In genomic region chr11:32564629-32565028, GRCm38 (mm10) we compare ENCODE assay signal across 14 mouse cellular contexts. TPM values are rescaled to one million over a fixed set of nuclear protein-coding genes. Genes with fewer than 3 reads are reported as not detected.
DNase-seq lines count a peak whose midpoint lies in the region; ATAC-seq lines count a peak whose summit lies in the region.
"Had no signal": no experiment of that assay in that cellular context is flagged by ENCODE, and none has a peak within 500 bp of the region (broad histone marks: within the 10 kb centered on the region; RNA-seq: fewer than 3 reads in every experiment).

No protein-coding gene starts in this region.

- WGBS in forebrain, embryonic 10.5 days: 73% methylated on average over 4 of the region's 4 CpGs
- 64% methylated on average over 4 of the region's 4 CpGs for WGBS in forebrain, embryonic 11.5 days
- 68% methylated on average over 4 of the region's 4 CpGs for WGBS in limb, embryonic 10.5 days
- 52% methylated on average over 4 of the region's 4 CpGs for WGBS in stomach, embryonic 16.5 days
- 74% methylated on average over 4 of the region's 4 CpGs for WGBS in midbrain, embryonic 11.5 days

- H3K36me3 ChIP-seq in forebrain, embryonic 10.5 days (replicated peaks): no peaks in the 10 kb centered on the region
- no peaks in the 10 kb centered on the region for H3K36me3 ChIP-seq in forebrain, embryonic 11.5 days (ENCODE audit: control insufficient read depth, insufficient read depth, low read length)
- peaks cover 94% of the 10 kb centered on the region for H3K36me3 ChIP-seq in megakaryocyte, embryonic 14.5 days (replicated peaks; ENCODE audit: low read length)
- no peaks in the 10 kb centered on the region for H3K36me3 ChIP-seq in limb, embryonic 10.5 days
- H3K36me3 ChIP-seq in stomach, embryonic 16.5 days (ENCODE audit: control insufficient read depth, insufficient read depth, low read length): no peaks in the 10 kb centered on the region
- H3K36me3 ChIP-seq in midbrain, embryonic 11.5 days (ENCODE audit: control insufficient read depth, insufficient read depth, low read length): no peaks in the 10 kb centered on the region
- H3K36me3 ChIP-seq: embryonic facial prominence, embryonic 13.5 days had no signal

- peaks cover 54% of the 10 kb centered on the region for H3K4me1 ChIP-seq in forebrain, embryonic 10.5 days
- H3K4me1 ChIP-seq in forebrain, embryonic 11.5 days (replicated peaks; ENCODE audit: control insufficient read depth, insufficient read depth, low read length): no peaks in the 10 kb centered on the region
- H3K4me1 ChIP-seq in megakaryocyte, embryonic 14.5 days: peaks cover 99% of the 10 kb centered on the region
- peaks cover 20% of the 10 kb centered on the region for H3K4me1 ChIP-seq in limb, embryonic 10.5 days
- peaks cover 15% of the 10 kb centered on the region for H3K4me1 ChIP-seq in stomach, embryonic 16.5 days (ENCODE audit: control insufficient read depth, insufficient read depth, low read length)
- peaks cover 3% of the 10 kb centered on the region; the same call in 1 of the 2 replicates for H3K4me1 ChIP-seq in midbrain, embryonic 11.5 days (ENCODE audit: control insufficient read depth, insufficient read depth, low read length)

- H3K4me2 ChIP-seq in forebrain, embryonic 11.5 days (ENCODE audit: low read depth, low read length, severe bottlenecking): no peak overlapping the region
- no peak overlapping the region for H3K4me2 ChIP-seq in stomach, embryonic 16.5 days (ENCODE audit: low read depth, low read length)
- H3K4me2 ChIP-seq in midbrain, embryonic 11.5 days: no peak overlapping the region
- H3K4me2 ChIP-seq: embryonic facial prominence, embryonic 13.5 days had no signal

- no peaks in the 10 kb centered on the region for H3K9me3 ChIP-seq in forebrain, embryonic 10.5 days
- no peaks in the 10 kb centered on the region for H3K9me3 ChIP-seq in forebrain, embryonic 11.5 days (ENCODE audit: control insufficient read depth, low read length)
- no peaks in the 10 kb centered on the region for H3K9me3 ChIP-seq in megakaryocyte, embryonic 14.5 days
- no peaks in the 10 kb centered on the region for H3K9me3 ChIP-seq in limb, embryonic 10.5 days (replicated peaks)
- H3K9me3 ChIP-seq in stomach, embryonic 16.5 days (replicated peaks; ENCODE audit: control insufficient read depth, low read length): no peaks in the 10 kb centered on the region
- no peaks in the 10 kb centered on the region for H3K9me3 ChIP-seq in midbrain, embryonic 11.5 days (ENCODE audit: control insufficient read depth, low read length)
- H3K9me3 ChIP-seq: embryonic facial prominence, embryonic 13.5 days had no signal

- ATAC-seq in forebrain, embryonic 11.5 days (replicated peaks; ENCODE audit: low FRiP score): no peak
- no peak for ATAC-seq in megakaryocyte, adult 5-6 weeks (ENCODE audit: poor library complexity, severe bottlenecking)
- ATAC-seq in stomach, embryonic 16.5 days (ENCODE audit: insufficient read depth, low FRiP score): no peak
- ATAC-seq in midbrain, embryonic 11.5 days (ENCODE audit: low FRiP score): no peak
- ATAC-seq: Patski had no signal

- no peak overlapping the region for H3K9ac ChIP-seq in forebrain, embryonic 11.5 days (ENCODE audit: low read length)
- no peak overlapping the region for H3K9ac ChIP-seq in stomach, embryonic 16.5 days (ENCODE audit: low read length)
- H3K9ac ChIP-seq in midbrain, embryonic 11.5 days (ENCODE audit: low read length): no peak overlapping the region
- H3K9ac ChIP-seq: embryonic facial prominence, embryonic 13.5 days had no signal

- no peak overlapping the region for H3K4me3 ChIP-seq in forebrain, embryonic 10.5 days
- H3K4me3 ChIP-seq in forebrain, embryonic 11.5 days (ENCODE audit: low read depth, low read length): no peak overlapping the region
- H3K4me3 ChIP-seq in megakaryocyte, embryonic 14.5 days (replicated peaks): peak overlapping the region; percentile 76
- H3K4me3 ChIP-seq in limb, embryonic 10.5 days: no peak overlapping the region
- no peak overlapping the region for H3K4me3 ChIP-seq in stomach, embryonic 16.5 days (replicated peaks; ENCODE audit: low read length)
- no peak overlapping the region for H3K4me3 ChIP-seq in midbrain, embryonic 11.5 days (ENCODE audit: low read depth, low read length)
- H3K4me3 ChIP-seq: embryonic facial prominence, embryonic 13.5 days had no signal

- no peaks in the 10 kb centered on the region for H3K27me3 ChIP-seq in forebrain, embryonic 10.5 days (ENCODE audit: poor library complexity, severe bottlenecking)
- H3K27me3 ChIP-seq in forebrain, embryonic 11.5 days (ENCODE audit: control insufficient read depth, insufficient read depth, low read length): no peaks in the 10 kb centered on the region
- no peaks in the 10 kb centered on the region for H3K27me3 ChIP-seq in megakaryocyte, embryonic 14.5 days (replicated peaks)
- H3K27me3 ChIP-seq in limb, embryonic 10.5 days (ENCODE audit: low read depth, poor library complexity, severe bottlenecking): no peaks in the 10 kb centered on the region
- H3K27me3 ChIP-seq in stomach, embryonic 16.5 days (ENCODE audit: control insufficient read depth, insufficient read depth, low read length): no peaks in the 10 kb centered on the region
- H3K27me3 ChIP-seq in midbrain, embryonic 11.5 days (ENCODE audit: control insufficient read depth, insufficient read depth, low read length): no peaks in the 10 kb centered on the region
- H3K27me3 ChIP-seq: embryonic facial prominence, embryonic 13.5 days; Patski had no signal

- 0 out of 2 replicates have a peak overlapping the region, but pooled peaks have one; percentile 12 for H3K27ac ChIP-seq in forebrain, embryonic 10.5 days
- H3K27ac ChIP-seq in forebrain, embryonic 11.5 days (ENCODE audit: low read depth, low read length): no peak overlapping the region
- H3K27ac ChIP-seq in limb, embryonic 10.5 days: peak overlapping the region; percentile 37; the same call in 1 of the 2 replicates
- peak overlapping the region; percentile 66; the same call in 1 of the 2 replicates for H3K27ac ChIP-seq in stomach, embryonic 16.5 days (ENCODE audit: low read length)
- H3K27ac ChIP-seq in midbrain, embryonic 11.5 days (ENCODE audit: low read depth, low read length): no peak overlapping the region
- H3K27ac ChIP-seq: embryonic facial prominence, embryonic 13.5 days had no signal

- no peak for DNase-seq in forebrain, embryonic 10.5 days (ENCODE audit: extremely low spot score, low spot score)
- DNase-seq in forebrain, embryonic 11.5 days (ENCODE audit: low spot score): no peak
- no peak for DNase-seq in limb, embryonic 10.5 days (ENCODE audit: low spot score)
- DNase-seq in urinary bladder, adult 18-20 months (ENCODE audit: low spot score in 2 of 2): no peak
- no peak for DNase-seq in midbrain, embryonic 11.5 days (ENCODE audit: low spot score, missing footprints)
- DNase-seq: adrenal gland, adult 8-10 months; cerebellum, adult 8-10 months; heart, postnatal 14 days; right cerebral cortex, postnatal 14 days had no signal

RNA-seq across cellular contexts. Expression of gene Stk10, which starts 31.5 kb away (rescaled TPM):
- polyA plus RNA-seq in forebrain, embryonic 10.5 days (2016; fragmentation: Nextera tagmentation; extraction: Ambion mirVana): 2.0 and 2.3 TPM in 2 replicates
- 1.4 and 1.8 TPM in 2 replicates for polyA plus RNA-seq in forebrain, embryonic 11.5 days (2014; fragmentation: Nextera tagmentation; extraction: Ambion mirVana)
- polyA plus RNA-seq in megakaryocyte, embryonic 14.5 days (2012; ENCODE audit: insufficient read depth, low replicate concordance): 21.6 and 28.3 TPM in 2 replicates
- 88.8 and 98.5 TPM in 2 replicates for total RNA-seq in megakaryocyte, adult 5-6 weeks (2015)
- total RNA-seq in megakaryocyte, adult 5-6 weeks (2017): 115 and 125 TPM in 2 replicates
- 2.2 and 2.8 TPM in 2 replicates for polyA plus RNA-seq in limb, embryonic 10.5 days (2016; fragmentation: Nextera tagmentation; extraction: Ambion mirVana)
- 4.2 TPM in 2 replicates for polyA plus RNA-seq in stomach, embryonic 16.5 days (2015; fragmentation: Nextera tagmentation; extraction: Ambion mirVana)
- polyA plus RNA-seq in midbrain, embryonic 11.5 days (2014; fragmentation: Nextera tagmentation; extraction: Ambion mirVana): 0.58 and 0.67 TPM in 2 replicates

RNA-seq across cellular contexts. Expression of gene Efcab9, which starts 32.7 kb away (rescaled TPM):
- polyA plus RNA-seq in forebrain, embryonic 10.5 days (2016; fragmentation: Nextera tagmentation; extraction: Ambion mirVana): 0.21 and 0.25 TPM in 2 replicates
- polyA plus RNA-seq in forebrain, embryonic 11.5 days (2014; fragmentation: Nextera tagmentation; extraction: Ambion mirVana): 0.29 TPM in 1 of 2 replicates, not detected in the other
- polyA plus RNA-seq in megakaryocyte, embryonic 14.5 days (2012; ENCODE audit: insufficient read depth, low replicate concordance): 0.38 TPM in 1 of 2 replicates, not detected in the other
- total RNA-seq in megakaryocyte, adult 5-6 weeks (2015): 0.20 and 2.2 TPM in 2 replicates
- total RNA-seq in megakaryocyte, adult 5-6 weeks (2017): 1.6 and 2.0 TPM in 2 replicates
- 0.38 TPM in 1 of 2 replicates, not detected in the other for polyA plus RNA-seq in limb, embryonic 10.5 days (2016; fragmentation: Nextera tagmentation; extraction: Ambion mirVana)
- 0.70 and 0.87 TPM in 2 replicates for polyA plus RNA-seq in stomach, embryonic 16.5 days (2015; fragmentation: Nextera tagmentation; extraction: Ambion mirVana)
- polyA plus RNA-seq in midbrain, embryonic 11.5 days (2014; fragmentation: Nextera tagmentation; extraction: Ambion mirVana): 0.23 TPM in 1 of 2 replicates, not detected in the other
- polyA plus RNA-seq: embryonic facial prominence, embryonic 13.5 days had no signal

Comparison
In these comparisons a context has a peak if more than half of its experiments do, and no peak if none do; other contexts are left out.
1. H3K27ac ChIP-seq: peak in forebrain, embryonic 10.5 days (single experiment), limb, embryonic 10.5 days (single experiment) and stomach, embryonic 16.5 days (single experiment); none in forebrain, embryonic 11.5 days (single experiment) and midbrain, embryonic 11.5 days (single experiment).